Mouse (Mus musculus) cerebellum, postnatal 36 days (tissue): ENCODE results near the gene Tapbp.
A peak's percentile ranks its signal among the peaks of the same experiment; 100 is the strongest.

Experiments
- DNase-seq, 2 experiments: peaks; one replicate each; pipeline ENCODE4 v3.0.0; 2021 to 2022; ENCODE audit warnings: mixed read lengths in 2 of 2

The Tapbp gene

GRCm38 (mm10) chr17:33924577-33925283, 9.0 kb downstream of the Tapbp start:
- peak in 1 of 2 experiments; percentile 39 for DNase-seq

DNA sequence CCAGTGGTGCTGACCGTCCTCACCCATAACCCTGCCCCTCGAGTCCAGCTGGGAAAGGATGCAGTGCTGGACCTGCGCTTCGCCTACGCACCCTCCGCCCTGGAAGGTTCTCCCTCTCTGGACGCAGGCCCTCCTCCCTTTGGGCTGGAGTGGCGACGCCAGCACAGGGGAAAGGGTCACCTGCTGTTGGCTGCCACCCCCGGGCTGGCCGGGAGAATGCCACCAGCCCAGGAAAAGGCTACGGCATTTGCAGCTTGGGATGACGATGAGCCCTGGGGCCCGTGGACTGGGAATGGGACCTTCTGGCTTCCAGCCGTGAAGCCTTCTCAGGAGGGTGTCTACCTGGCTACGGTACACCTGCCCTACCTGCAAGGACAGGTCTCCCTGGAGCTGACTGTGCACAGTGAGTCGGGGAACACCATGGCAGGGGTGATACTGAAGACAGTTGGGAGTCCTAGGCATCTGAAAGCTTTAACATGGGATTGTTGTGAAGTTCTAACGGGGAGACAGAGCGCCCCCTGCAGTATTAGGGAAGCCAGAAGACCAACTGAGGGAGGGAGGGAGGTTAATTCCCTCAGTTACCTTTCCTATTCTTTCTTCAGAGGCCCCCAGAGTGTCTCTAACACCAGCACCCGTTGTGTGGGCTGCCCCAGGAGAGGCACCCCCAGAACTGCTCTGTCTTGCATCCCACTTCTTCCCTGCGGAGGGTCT, 9.9 kb downstream of the Tapbp start:
- DNase-seq = no peak

GRCm38 (mm10) chr17:33926207-33926932, 10.7 kb downstream of the Tapbp start:
- DNase-seq = no peak

GRCm38 (mm10) chr17:33928251-33928947, 12.7 kb downstream of the Tapbp start:
- no peak for DNase-seq

- DNase-seq = peak; percentile 96
These were observed 13.9 kb downstream of the Tapbp start, which contains the start of gene Rgl2 for GRCm38 (mm10) chr17:33929371-33930279. Rgl2 (plus strand) TSS chr17:33929543.

DNA sequence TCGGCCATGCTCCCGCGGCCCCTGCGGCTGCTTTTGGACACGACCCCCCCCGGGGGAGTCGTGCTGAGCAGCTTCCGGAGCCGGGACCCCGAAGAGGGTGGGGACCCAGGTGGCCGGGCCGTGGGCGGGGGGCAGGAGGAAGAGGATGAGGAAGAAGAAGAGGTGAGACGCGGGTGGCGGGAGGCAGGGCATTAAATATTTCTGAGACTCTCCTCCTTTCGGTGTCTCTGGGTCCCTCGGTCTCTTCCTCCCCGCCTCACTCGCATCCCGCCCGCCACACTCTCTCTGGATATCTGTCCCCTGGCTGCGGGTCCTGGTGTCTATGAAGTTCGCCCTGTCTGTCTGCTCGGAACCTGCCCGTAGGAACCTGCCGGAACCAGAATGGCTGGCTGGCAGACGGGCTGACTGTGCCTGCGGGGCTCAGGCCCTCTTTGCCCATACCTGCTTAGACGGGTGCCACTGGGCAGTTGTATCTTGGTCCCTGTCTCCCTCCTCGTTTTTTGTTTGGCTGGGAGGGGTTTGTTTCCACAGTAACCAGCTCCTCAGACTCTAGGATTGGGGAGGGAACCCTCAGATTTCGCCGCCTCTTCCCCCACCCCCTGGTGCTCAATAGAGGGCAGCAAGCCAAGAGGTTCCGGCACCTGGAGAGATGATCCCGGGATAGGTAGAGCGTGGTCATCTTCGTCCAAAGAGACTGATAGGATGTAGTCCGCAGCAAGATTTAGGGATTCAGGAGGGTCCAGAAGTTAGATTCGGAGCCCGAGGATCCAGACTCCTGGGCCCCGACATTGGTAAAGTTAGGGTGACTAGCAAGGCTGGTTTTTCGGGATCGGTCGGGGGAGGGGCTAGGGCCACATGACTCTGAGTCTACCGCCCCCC, 14.8 kb downstream of the Tapbp start:
- peak; percentile 48 to 61 for DNase-seq

GRCm38 (mm10) chr17:33931159-33931866, 15.6 kb downstream of the Tapbp start:
- no peak for DNase-seq

DNA sequence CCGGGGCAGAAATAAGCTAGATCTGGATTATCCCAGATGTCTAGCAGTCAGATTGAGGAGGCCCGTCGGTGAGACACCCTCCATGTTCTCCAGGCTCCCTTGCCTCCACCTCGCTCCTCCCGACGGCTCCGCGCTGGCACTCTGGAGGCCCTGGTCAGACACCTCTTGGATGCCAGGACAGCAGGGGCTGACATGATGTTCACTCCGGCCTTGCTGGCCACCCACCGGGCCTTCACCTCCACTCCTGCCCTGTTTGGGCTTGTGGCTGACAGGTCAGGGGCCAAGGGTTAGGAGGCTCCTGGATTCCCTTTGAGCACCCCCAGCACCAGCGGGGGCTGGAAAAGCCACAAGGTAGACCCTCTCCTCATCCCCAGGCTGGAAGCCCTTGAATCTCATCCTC, 16.2 kb downstream of the Tapbp start:
- no peak for DNase-seq

- no peak for DNase-seq
These were observed 16.7 kb downstream of the Tapbp start for GRCm38 (mm10) chr17:33932448-33932847.

DNA sequence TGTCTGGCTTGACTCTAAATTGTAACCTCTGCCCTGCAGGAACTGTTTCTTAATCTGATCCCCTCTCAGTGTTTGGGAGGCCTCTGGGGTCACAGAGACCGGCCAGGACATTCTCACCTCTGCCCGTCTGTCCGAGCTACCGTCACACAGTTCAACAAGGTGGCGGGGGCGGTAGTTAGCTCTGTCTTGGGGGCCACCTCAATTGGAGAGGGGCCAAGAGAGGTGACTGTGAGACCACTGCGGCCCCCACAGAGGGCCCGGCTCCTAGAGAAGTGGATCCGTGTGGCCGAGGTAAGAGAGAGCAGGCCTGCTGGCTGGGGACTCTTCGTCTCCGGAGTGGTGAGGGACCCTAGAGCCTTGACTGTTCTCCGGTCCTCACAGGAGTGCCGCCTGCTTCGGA, 17.3 kb downstream of the Tapbp start:
- DNase-seq = no peak

DNA sequence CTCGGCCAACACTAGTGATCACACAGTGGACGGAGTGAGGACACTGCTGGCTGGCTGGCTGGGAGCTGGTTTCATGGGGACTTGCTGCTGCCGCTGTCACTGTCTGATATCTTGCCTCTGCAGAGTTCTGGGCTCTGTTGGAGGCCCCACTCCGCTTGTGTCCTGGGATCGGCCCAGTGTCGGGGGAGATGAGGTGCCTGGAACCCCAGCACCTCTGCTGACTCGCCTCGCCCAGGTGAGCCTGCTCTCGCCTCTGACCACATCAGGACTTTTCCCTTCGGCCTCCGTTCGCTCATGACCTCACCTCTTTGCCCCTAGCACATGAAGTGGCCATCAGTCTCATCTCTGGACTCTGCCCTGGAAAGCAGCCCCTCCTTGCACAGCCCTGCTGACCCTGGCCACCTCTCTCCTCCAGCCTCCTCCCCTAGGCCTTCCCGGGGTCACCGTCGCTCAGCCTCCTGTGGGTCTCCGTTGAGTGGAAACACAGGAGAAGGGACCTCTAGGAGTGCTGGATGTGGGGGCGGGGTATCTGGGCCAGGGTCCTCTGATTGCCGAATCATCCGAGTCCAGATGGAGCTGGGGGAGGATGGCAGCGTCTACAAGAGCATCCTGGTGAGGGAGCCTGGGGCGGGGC, 19.8 kb downstream of the Tapbp start:
- DNase-seq = no peak

DNA sequence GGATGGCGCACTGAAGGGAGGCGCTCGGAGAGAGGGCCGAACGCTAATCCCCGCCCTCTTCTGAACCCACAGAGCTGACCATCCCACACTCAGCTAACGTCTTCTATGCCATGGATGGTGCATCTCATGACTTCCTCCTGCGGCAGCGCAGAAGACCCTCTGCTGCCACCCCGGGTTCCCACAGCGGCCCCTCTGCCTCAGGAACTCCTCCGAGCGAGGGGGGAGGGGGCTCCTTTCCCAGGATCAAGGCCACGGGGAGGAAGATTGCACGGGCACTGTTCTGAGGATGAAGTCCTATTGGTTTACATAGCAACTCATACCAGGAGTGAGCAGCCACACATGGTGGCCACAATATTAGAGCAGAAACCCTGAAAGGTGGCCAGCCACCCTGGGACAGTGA, 21.3 kb downstream of the Tapbp start:
- DNase-seq = no peak

DNA sequence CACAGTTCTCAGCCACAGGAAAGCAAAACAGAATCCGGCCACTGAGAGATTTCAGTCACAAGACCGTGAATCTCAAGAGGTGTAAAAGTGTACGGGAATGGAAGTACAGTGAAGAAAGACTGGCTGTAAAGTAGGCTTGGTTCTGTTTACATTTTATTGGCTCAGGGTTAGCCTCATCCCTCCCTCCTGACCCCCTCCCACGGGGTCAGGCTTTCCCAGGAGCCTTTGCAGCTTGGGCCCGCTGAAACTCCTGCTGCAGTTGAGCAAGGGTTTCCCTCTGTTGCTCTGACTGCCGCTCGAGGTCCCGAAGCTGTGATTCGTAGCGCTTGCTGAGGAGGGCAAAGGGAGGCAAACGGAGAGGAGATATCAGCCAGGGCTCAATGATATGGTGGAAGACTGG, 23.1 kb downstream of the Tapbp start:
- DNase-seq = no peak

DNA sequence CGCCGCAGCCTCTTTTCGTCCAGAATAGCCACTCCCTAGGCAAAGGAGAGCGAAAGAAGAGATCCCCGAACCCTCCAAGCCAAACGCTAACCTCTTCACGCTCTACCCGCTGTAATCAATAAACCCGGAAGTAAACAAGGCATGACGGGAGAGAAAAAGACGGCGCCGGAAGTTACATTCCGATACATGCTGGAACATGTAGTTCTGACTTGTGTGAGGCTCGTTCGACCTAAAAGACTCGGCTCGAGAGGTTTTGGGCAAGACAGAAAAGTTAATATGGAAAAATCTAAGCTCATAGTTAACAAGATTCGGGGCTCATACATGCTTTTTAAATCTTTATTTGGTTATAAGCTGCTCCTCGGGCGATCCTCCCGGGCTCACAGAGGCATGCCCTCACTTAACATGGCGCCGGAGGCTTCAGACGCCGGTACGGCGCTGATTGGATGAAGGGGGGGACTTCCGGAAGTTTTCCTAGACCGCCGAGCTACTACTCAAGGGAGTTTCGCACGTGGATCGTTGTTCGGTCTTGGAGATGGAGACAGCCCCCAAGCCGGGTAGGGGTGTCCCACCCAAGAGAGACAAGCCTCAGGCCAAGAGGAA, 24.6 kb downstream of the Tapbp start, which contains the start of the genes Pfdn6 and Wdr46:
Gene Pfdn6, minus strand, starts transcription at position 138 of the 600 bp plus-strand sequence.
Gene Wdr46, plus strand, starts transcription at position 455 of the 600 bp plus-strand sequence.
- peak; percentile 86 for DNase-seq

DNA sequence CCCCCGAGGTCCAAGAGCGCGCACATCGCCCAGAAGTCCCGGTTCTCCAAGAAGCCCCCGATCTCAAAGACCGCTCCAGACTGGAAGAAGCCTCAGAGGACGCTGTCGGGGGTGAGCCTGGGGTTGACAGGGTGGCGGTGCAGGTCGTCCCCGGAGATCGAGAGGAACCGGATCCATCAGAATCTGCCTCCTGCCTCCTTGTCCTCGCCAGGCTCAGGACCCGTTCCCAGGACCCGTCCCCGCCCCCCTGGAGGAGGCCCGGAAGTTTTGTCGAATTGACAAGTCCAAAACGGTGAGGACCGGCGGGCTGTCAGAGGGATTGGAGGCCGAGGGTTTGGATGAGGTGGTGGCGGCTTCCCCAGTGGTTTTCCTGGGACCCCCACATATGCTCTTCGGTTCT, 25.3 kb downstream of the Tapbp start:
- no peak for DNase-seq

GRCm38 (mm10) chr17:33941381-33941780, 25.7 kb downstream of the Tapbp start:
- DNase-seq = no peak

DNA sequence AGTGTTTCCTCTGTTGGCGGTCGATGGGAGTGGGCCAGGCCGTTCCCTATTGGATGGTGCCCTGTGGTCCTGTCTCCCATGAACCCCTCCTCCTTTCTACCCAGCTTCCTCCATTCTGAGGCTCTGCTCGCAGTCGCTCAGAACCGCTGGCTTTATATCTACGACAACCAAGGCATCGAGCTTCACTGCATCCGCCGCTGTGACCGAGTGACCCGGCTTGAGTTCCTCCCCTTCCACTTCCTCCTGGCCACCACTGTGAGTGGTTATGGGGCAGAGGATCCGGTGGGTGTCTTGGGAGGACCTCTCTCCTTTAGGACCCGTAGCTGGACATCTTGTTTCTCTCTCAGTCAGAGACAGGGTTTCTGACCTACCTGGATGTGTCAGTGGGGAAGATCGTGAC, 27.8 kb downstream of the Tapbp start:
- no peak for DNase-seq

DNA sequence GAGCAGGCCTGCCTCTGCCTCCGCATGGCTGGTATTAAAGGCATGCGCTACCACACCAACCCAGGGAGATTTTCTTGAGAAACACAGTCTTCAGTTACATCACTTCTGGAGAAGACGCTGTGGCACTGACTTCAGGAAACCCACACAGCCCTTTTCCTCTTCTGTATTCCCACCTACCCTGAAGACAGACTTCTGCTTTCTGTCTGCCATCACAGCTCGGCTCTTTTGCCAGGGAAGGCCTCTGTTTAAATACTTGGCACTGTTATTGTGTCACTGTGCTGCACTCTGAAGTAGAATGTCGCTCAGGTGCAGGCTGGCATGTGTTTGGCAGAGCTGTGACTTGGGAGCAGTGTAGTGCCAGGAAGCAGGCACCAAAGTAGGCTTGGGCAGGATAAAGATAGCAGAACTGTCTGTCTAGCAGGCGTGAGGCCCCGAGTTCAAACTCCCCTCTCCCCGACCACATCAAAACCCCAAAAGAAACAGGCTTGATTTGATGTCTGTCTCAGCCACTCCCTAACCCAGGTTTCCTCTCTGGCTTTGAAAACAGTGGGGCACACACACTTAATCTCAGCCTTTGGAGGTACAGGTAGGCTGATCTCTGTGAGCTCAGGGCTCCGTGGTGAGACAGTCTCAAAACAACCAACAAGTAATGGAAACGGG, 31.9 kb downstream of the Tapbp start:
- no peak for DNase-seq
